Mouse (Mus musculus) spleen, adult 18-20 months (tissue): ENCODE measurements around the gene Acbd4.

Experiments
- DNase-seq, 2 experiments: peaks; one replicate each; pipeline ENCODE4 v3.0.0; 2022; ENCODE audit warnings: mixed read lengths in 2 of 2

The Acbd4 gene

GRCm38 (mm10) chr11:103144309-103145285, 43.1 kb downstream of the Acbd4 start:
- no peak for DNase-seq

GRCm38 (mm10) chr11:103146386-103146785, 44.9 kb downstream of the Acbd4 start:
- no peak for DNase-seq

GRCm38 (mm10) chr11:103147766-103148165, 46.3 kb downstream of the Acbd4 start:
- no peak for DNase-seq

- no peak for DNase-seq
Measured at GRCm38 (mm10) chr11:103149771-103150170, 48.3 kb downstream of the Acbd4 start.

- DNase-seq: peak; percentile 79 to 95
Measured at GRCm38 (mm10) chr11:103158621-103159478, 57.4 kb downstream of the Acbd4 start.

- DNase-seq: no peak
Measured at GRCm38 (mm10) chr11:103160738-103161137, 59.3 kb downstream of the Acbd4 start.

GRCm38 (mm10) chr11:103161449-103161848, 60.0 kb downstream of the Acbd4 start:
- DNase-seq: no peak
